Mouse (Mus musculus): Measurements from ENCODE around the gene Kdm2b. TPM values are rescaled to one million over a fixed set of nuclear protein-coding genes. Genes with fewer than 3 reads are reported as not detected.

Gene Kdm2b
- polyA plus RNA-seq, 1 experiment from 2014 or later = 67.2 TPM

- Histone ChIP-seq H3K4me1 (ENCODE audit: control insufficient read depth, insufficient read depth, low read length) (no peaks in the 10 kb centered on the region), H3K36me3 (ENCODE audit: control insufficient read depth, insufficient read depth, low read length) (no peaks in the 10 kb centered on the region), H3K9ac (ENCODE audit: low read length) (0 out of 2 replicates have a peak overlapping the region, but pooled peaks have one; percentile 30), H3K27ac (replicated peaks; ENCODE audit: low read depth, low read length) (no peak overlapping the region), H3K4me2 (ENCODE audit: low read depth, severe bottlenecking) (no peak overlapping the region), H3K27me3 (ENCODE audit: control insufficient read depth, insufficient read depth, low read length) (no peaks in the 10 kb centered on the region), H3K9me3 (ENCODE audit: control insufficient read depth, low read length) (no peaks in the 10 kb centered on the region), H3K4me3 (ENCODE audit: low read depth, low read length) (no peak overlapping the region)
- 73% methylated on average over 19 of the region's 19 CpGs for WGBS
- DNase-seq (ENCODE audit: low spot score) = no peak
- no peak for ATAC-seq (ENCODE audit: insufficient number of reproducible peaks, low FRiP score, low TSS enrichment, low read depth)
These were observed 16.3 kb upstream of the Kdm2b start for GRCm38 (mm10) chr5:123005716-123006592.

- WGBS = 88% methylated on average over 1 of the region's 1 CpGs
These were observed 11.3 kb upstream of the Kdm2b start for GRCm38 (mm10) chr5:123000901-123001300.

GRCm38 (mm10) chr5:122997205-122998204 lies 7.9 kb upstream of the Kdm2b start:
- no peak overlapping the region for H3K27ac ChIP-seq (replicated peaks; ENCODE audit: low read depth, low read length)
- no peak overlapping the region for H3K9ac ChIP-seq (ENCODE audit: low read length)
- no peak overlapping the region for H3K4me2 ChIP-seq (ENCODE audit: low read depth, severe bottlenecking)
- peaks cover 4% of the 10 kb centered on the region; the same call in 1 of the 2 replicates for H3K4me1 ChIP-seq (ENCODE audit: control insufficient read depth, insufficient read depth, low read length)
- H3K27me3 ChIP-seq (ENCODE audit: control insufficient read depth, insufficient read depth, low read length) = no peaks in the 10 kb centered on the region
- 90% methylated on average over 18 of the region's 18 CpGs for whole genome bisulfite sequencing
- no peaks in the 10 kb centered on the region for H3K36me3 ChIP-seq (ENCODE audit: control insufficient read depth, insufficient read depth, low read length)
- ATAC-seq (ENCODE audit: insufficient number of reproducible peaks, low FRiP score, low TSS enrichment, low read depth) (no peak), DNase-seq (ENCODE audit: low spot score) (no peak)
- H3K4me3 ChIP-seq (ENCODE audit: low read depth, low read length) = no peak overlapping the region
- H3K9me3 ChIP-seq (ENCODE audit: control insufficient read depth, low read length) = no peaks in the 10 kb centered on the region

More at GRCm38 (mm10) chr5:123000901-123001300, 11.3 kb upstream of the Kdm2b start:
- no peaks in the 10 kb centered on the region for H3K36me3 ChIP-seq (ENCODE audit: control insufficient read depth, insufficient read depth, low read length)
- H3K27ac ChIP-seq (replicated peaks; ENCODE audit: low read depth, low read length) = no peak overlapping the region
- H3K4me2 ChIP-seq (ENCODE audit: low read depth, severe bottlenecking) = no peak overlapping the region
- no peak overlapping the region for H3K9ac ChIP-seq (ENCODE audit: low read length)
- H3K27me3 ChIP-seq (ENCODE audit: control insufficient read depth, insufficient read depth, low read length) = no peaks in the 10 kb centered on the region
- DNase-seq (ENCODE audit: low spot score) (no peak), ATAC-seq (ENCODE audit: insufficient number of reproducible peaks, low FRiP score, low TSS enrichment, low read depth) (no peak)
- H3K9me3 ChIP-seq (ENCODE audit: control insufficient read depth, low read length) = no peaks in the 10 kb centered on the region
- H3K4me3 ChIP-seq (ENCODE audit: low read depth, low read length) = no peak overlapping the region
- H3K4me1 ChIP-seq (ENCODE audit: control insufficient read depth, insufficient read depth, low read length) = no peaks in the 10 kb centered on the region

GRCm38 (mm10) chr5:122994910-122995309 lies 5.3 kb upstream of the Kdm2b start:
- 0% methylated on average over 1 of the region's 1 CpGs for WGBS
- Histone ChIP-seq H3K36me3 (ENCODE audit: control insufficient read depth, insufficient read depth, low read length) (no peaks in the 10 kb centered on the region), H3K27me3 (ENCODE audit: control insufficient read depth, insufficient read depth, low read length) (no peaks in the 10 kb centered on the region), H3K4me2 (ENCODE audit: low read depth, severe bottlenecking) (no peak overlapping the region), H3K9ac (ENCODE audit: low read length) (no peak overlapping the region), H3K9me3 (ENCODE audit: control insufficient read depth, low read length) (no peaks in the 10 kb centered on the region), H3K4me3 (ENCODE audit: low read depth, low read length) (no peak overlapping the region), H3K4me1 (ENCODE audit: control insufficient read depth, insufficient read depth, low read length) (peaks cover 23% of the 10 kb centered on the region), H3K27ac (replicated peaks; ENCODE audit: low read depth, low read length) (peak overlapping the region; percentile 30)
- ATAC-seq (ENCODE audit: insufficient number of reproducible peaks, low FRiP score, low TSS enrichment, low read depth) = 0 out of 2 replicates have a peak, but pooled peaks have one; percentile 11
- no peak for DNase-seq (ENCODE audit: low spot score)

GRCm38 (mm10) chr5:122994303-122994846 lies 4.8 kb upstream of the Kdm2b start:
- Histone ChIP-seq H3K27me3 (ENCODE audit: control insufficient read depth, insufficient read depth, low read length) (no peaks in the 10 kb centered on the region), H3K4me1 (ENCODE audit: control insufficient read depth, insufficient read depth, low read length) (peaks cover 26% of the 10 kb centered on the region), H3K4me3 (ENCODE audit: low read depth, low read length) (no peak overlapping the region), H3K9me3 (ENCODE audit: control insufficient read depth, low read length) (no peaks in the 10 kb centered on the region), H3K27ac (replicated peaks; ENCODE audit: low read depth, low read length) (peak overlapping the region; percentile 30), H3K4me2 (ENCODE audit: low read depth, severe bottlenecking) (no peak overlapping the region), H3K9ac (ENCODE audit: low read length) (no peak overlapping the region), H3K36me3 (ENCODE audit: control insufficient read depth, insufficient read depth, low read length) (no peaks in the 10 kb centered on the region)
- WGBS = 7% methylated on average over 5 of the region's 5 CpGs
- peak; percentile 89 for ATAC-seq (ENCODE audit: insufficient number of reproducible peaks, low FRiP score, low TSS enrichment, low read depth)
- peak; percentile 98 for DNase-seq (ENCODE audit: low spot score)

DNA sequence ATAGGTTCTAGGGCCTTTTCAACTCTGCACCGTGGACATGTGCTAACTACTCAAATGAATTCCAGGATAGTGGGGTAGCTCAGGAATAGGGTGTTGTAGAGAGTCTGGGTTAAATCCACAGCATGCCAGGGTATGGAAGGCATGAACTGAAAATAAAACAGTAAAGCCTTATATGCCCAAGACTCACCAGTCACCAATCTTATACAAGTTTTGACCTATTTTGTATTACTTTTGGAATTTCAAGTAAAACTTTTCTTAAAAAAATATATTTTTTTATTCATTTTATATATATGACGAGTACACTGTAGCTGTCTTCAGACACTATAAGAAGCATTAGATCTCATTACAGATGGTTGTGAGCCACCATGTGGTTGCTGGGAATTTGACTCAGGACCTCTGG lies 4.2 kb upstream of the Kdm2b start:
- WGBS = 36% methylated on average over 2 of the region's 2 CpGs
- H3K4me3 ChIP-seq (ENCODE audit: low read depth, low read length) = no peak overlapping the region
- no peaks in the 10 kb centered on the region for H3K36me3 ChIP-seq (ENCODE audit: control insufficient read depth, insufficient read depth, low read length)
- peaks cover 26% of the 10 kb centered on the region for H3K4me1 ChIP-seq (ENCODE audit: control insufficient read depth, insufficient read depth, low read length)
- no peak; the same call in 1 of the 2 replicates for ATAC-seq (ENCODE audit: insufficient number of reproducible peaks, low FRiP score, low TSS enrichment, low read depth)
- no peak overlapping the region for H3K9ac ChIP-seq (ENCODE audit: low read length)
- peak overlapping the region; percentile 22; the same call in 1 of the 2 replicates for H3K27ac ChIP-seq (replicated peaks; ENCODE audit: low read depth, low read length)
- no peak overlapping the region for H3K4me2 ChIP-seq (ENCODE audit: low read depth, severe bottlenecking)
- no peak for DNase-seq (ENCODE audit: low spot score)
- no peaks in the 10 kb centered on the region for H3K27me3 ChIP-seq (ENCODE audit: control insufficient read depth, insufficient read depth, low read length)
- no peaks in the 10 kb centered on the region for H3K9me3 ChIP-seq (ENCODE audit: control insufficient read depth, low read length)

DNA sequence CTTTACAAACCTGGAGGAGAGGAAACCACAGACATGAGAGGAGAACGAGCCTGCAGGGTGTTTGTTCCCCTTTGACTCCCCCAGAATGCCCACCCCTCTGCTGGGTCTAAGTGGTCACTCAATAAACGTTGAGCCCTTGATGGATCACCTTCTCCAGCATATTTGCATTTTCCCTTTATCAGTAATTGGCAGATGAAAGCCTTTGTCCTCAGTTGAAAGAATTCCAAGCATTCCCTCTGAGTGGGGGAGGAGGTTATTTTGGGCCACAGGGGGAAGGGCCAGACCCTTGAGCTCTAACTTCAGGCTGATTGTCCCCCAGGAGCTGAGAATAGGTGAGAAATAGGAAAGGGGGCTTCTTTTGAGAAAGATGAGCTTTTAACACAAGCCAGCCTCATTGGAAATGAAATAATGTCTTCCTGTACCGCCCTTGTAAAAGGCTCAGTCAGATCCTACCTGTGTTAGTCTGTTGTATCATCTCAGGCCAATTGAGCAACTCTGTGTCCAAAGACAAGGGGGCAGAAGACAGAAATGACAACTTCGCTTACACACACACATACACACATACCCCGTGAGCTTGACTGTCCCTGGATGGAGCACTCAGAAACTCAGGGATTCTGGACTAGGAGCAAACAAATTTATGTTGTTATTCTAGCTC lies 1.9 kb upstream of the Kdm2b start:
- Histone ChIP-seq H3K27ac (replicated peaks; ENCODE audit: low read depth, low read length) (no peak overlapping the region), H3K4me2 (ENCODE audit: low read depth, severe bottlenecking) (peak overlapping the region; percentile 96; the same call in 1 of the 2 replicates), H3K4me3 (ENCODE audit: low read depth, low read length) (no peak overlapping the region), H3K9ac (ENCODE audit: low read length) (0 out of 2 replicates have a peak overlapping the region, but pooled peaks have one; percentile 7), H3K4me1 (ENCODE audit: control insufficient read depth, insufficient read depth, low read length) (peaks cover 41% of the 10 kb centered on the region), H3K9me3 (ENCODE audit: control insufficient read depth, low read length) (no peaks in the 10 kb centered on the region), H3K36me3 (ENCODE audit: control insufficient read depth, insufficient read depth, low read length) (no peaks in the 10 kb centered on the region), H3K27me3 (ENCODE audit: control insufficient read depth, insufficient read depth, low read length) (no peaks in the 10 kb centered on the region)
- WGBS = 22% methylated on average over 5 of the region's 5 CpGs
- DNase-seq (ENCODE audit: low spot score) (no peak), ATAC-seq (ENCODE audit: insufficient number of reproducible peaks, low FRiP score, low TSS enrichment, low read depth) (no peak)

All from limb, embryonic 11.5 days (tissue).